Mouse (Mus musculus) C2C12 (cell line): ENCODE results near the gene Tmem114. TPM values are rescaled to one million over a fixed set of nuclear protein-coding genes. Genes with fewer than 3 reads are reported as not detected.

Experiments
- H3K27me3 ChIP-seq: one replicate; pipeline ENCODE4 v1.6.1; 2011; ENCODE audit not compliant: control insufficient read depth, insufficient read depth, insufficient read length
- H3K36me3 ChIP-seq: one replicate; pipeline ENCODE4 v1.6.1; 2011; ENCODE audit not compliant: control insufficient read depth, insufficient read depth
- H3K4me3 ChIP-seq: one replicate; pipeline ENCODE4 v1.5.1; 2011; ENCODE audit warnings: mild to moderate bottlenecking, control low read depth; ENCODE audit not compliant: poor library complexity, insufficient read depth, severe bottlenecking
- H3K79me2 ChIP-seq: one replicate; pipeline ENCODE4 v1.6.1; 2011; ENCODE audit not compliant: control insufficient read depth, insufficient read depth
- H3K79me3 ChIP-seq: one replicate; pipeline ENCODE4 v1.6.1; 2011; ENCODE audit warnings: low read depth, control low read depth
- H3ac ChIP-seq: one replicate; pipeline ENCODE3; 2011; ENCODE audit warnings: low read depth; ENCODE audit not compliant: control insufficient read depth, insufficient read length
- CEBPB ChIP-seq: IDR thresholded peaks from one replicate; pipeline ENCODE4 v1.6.1; 2011; ENCODE audit warnings: low read depth, mild to moderate bottlenecking, control low read depth, moderate library complexity
- CTCF ChIP-seq: IDR thresholded peaks from one replicate; pipeline ENCODE4 v1.5.1; 2011; ENCODE audit not compliant: control insufficient read depth, insufficient read depth, insufficient read length
- FOSL1 ChIP-seq: IDR thresholded peaks from one replicate; pipeline ENCODE4 v1.8.0; 2011; ENCODE audit warnings: mild to moderate bottlenecking, low read length; ENCODE audit not compliant: poor library complexity, insufficient read depth, severe bottlenecking
- MAX ChIP-seq: IDR thresholded peaks from one replicate; pipeline ENCODE4 v1.6.1; 2011; ENCODE audit warnings: mild to moderate bottlenecking, control low read depth
- MYOD1 ChIP-seq: IDR thresholded peaks from one replicate; pipeline ENCODE4 v1.6.1; 2011; ENCODE audit warnings: low read depth; ENCODE audit not compliant: control insufficient read depth, insufficient read length
- MYOG ChIP-seq: IDR thresholded peaks from one replicate; pipeline ENCODE4 v1.6.1; 2011; ENCODE audit not compliant: control insufficient read depth, insufficient read length; ENCODE audit errors: extremely low read depth
- USF1 ChIP-seq: IDR thresholded peaks from one replicate; pipeline ENCODE4 v1.6.1; 2011; ENCODE audit warnings: low read depth, mild to moderate bottlenecking, control low read depth, moderate library complexity
- polyA plus RNA-seq: library from polyadenylated mRNA; unstranded; fragments of >200 nt; fragmentation: generic; extraction: Trizol; gene quantifications from one replicate; pipeline ENCODE4 v1.2.1, GENCODE M21; 2012; ENCODE audit warnings: missing spikeins

The Tmem114 gene
- polyA plus RNA-seq, 1 experiment: not detected

DNA sequence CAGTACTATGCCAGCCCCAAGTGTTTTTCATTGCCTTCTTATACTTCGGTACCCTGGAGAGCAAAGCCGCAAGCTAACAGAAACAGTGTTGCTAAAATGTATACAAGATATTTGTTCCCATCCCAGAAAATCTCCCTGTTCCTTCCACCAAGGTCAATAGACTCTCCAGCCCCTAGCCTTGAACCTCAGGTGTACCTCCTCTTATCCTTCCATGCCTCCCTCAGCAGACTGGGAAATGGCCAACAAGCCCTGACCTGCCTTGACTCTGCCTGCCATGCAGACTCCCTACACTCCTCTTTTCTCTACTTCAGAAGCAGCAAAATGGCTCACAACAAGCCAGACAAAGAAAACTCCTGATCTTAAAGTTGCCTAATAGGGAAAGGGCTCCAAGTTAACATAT, 28.4 kb upstream of the Tmem114 start:
- TF ChIP-seq MYOD1 (no peak), MYOG (no peak), CEBPB (no peak), MAX (no peak), CTCF (no peak), FOSL1 (no peak)
- Histone ChIP-seq H3K79me3 (no peaks in the 10 kb centered on the region), H3K36me3 (no peaks in the 10 kb centered on the region), H3K79me2 (no peaks in the 10 kb centered on the region), H3K27me3 (peaks cover 61% of the 10 kb centered on the region), H3ac (no peak overlapping the region), H3K4me3 (no peak overlapping the region)

- no peaks in the 10 kb centered on the region for H3K36me3 ChIP-seq
- no peak overlapping the region for H3K4me3 ChIP-seq
- H3ac ChIP-seq: no peak overlapping the region
- no peaks in the 10 kb centered on the region for H3K79me2 ChIP-seq
- no peaks in the 10 kb centered on the region for H3K79me3 ChIP-seq
- TF ChIP-seq FOSL1 (no peak), MYOD1 (no peak), CTCF (no peak), USF1 (no peak), MYOG (no peak), MAX (no peak), CEBPB (no peak)
- peaks cover 39% of the 10 kb centered on the region for H3K27me3 ChIP-seq
These were observed 21.3 kb upstream of the Tmem114 start for GRCm38 (mm10) chr16:8446256-8446655.

DNA sequence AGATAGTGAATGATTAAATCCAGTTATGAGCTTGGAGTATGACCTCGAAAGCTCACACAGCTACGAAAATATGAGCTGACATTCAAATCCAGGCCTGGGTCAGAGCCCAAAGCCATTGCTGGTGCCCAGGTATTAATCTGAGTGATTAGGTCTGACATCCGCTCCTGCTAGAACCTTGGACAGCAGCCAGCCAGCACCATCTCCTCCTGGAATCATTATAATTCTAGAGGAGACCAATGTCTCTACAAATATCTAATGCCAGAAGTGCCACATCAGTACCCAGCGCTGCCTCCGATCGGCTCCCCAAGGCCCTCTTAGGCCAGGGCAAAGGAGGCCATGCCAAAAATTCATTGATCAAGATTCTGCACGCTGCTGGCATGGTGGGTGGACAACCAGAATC, 20.0 kb upstream of the Tmem114 start:
- no peaks in the 10 kb centered on the region for H3K79me3 ChIP-seq
- H3K27me3 ChIP-seq: peaks cover 31% of the 10 kb centered on the region
- no peak for TF ChIP-seq MYOG
- no peak for TF ChIP-seq MAX
- no peak for TF ChIP-seq MYOD1
- TF ChIP-seq USF1: no peak
- no peak for TF ChIP-seq CEBPB
- no peak for TF ChIP-seq FOSL1
- TF ChIP-seq CTCF: no peak
- no peak overlapping the region for H3K4me3 ChIP-seq
- H3ac ChIP-seq: no peak overlapping the region
- H3K36me3 ChIP-seq: no peaks in the 10 kb centered on the region
- no peaks in the 10 kb centered on the region for H3K79me2 ChIP-seq

GRCm38 (mm10) chr16:8432616-8433015, 7.7 kb upstream of the Tmem114 start:
- Histone ChIP-seq H3K27me3 (peaks cover under 1% of the 10 kb centered on the region), H3K79me2 (no peaks in the 10 kb centered on the region), H3K4me3 (no peak overlapping the region), H3ac (no peak overlapping the region), H3K36me3 (no peaks in the 10 kb centered on the region), H3K79me3 (no peaks in the 10 kb centered on the region)
- no peak for TF ChIP-seq FOSL1

GRCm38 (mm10) chr16:8429531-8429930, 4.6 kb upstream of the Tmem114 start:
- H3K27me3 ChIP-seq: peaks cover 22% of the 10 kb centered on the region
- no peak for TF ChIP-seq MAX
- no peak for TF ChIP-seq CTCF
- no peak for TF ChIP-seq USF1
- no peak for TF ChIP-seq MYOD1
- no peak for TF ChIP-seq CEBPB
- TF ChIP-seq MYOG: no peak
- no peak for TF ChIP-seq FOSL1
- H3K79me2 ChIP-seq: no peaks in the 10 kb centered on the region
- no peak overlapping the region for H3K4me3 ChIP-seq
- H3K79me3 ChIP-seq: no peaks in the 10 kb centered on the region
- H3K36me3 ChIP-seq: no peaks in the 10 kb centered on the region
- H3ac ChIP-seq: no peak overlapping the region

GRCm38 (mm10) chr16:8425736-8426135, 800 bp upstream of the Tmem114 start:
- peaks cover 53% of the 10 kb centered on the region for H3K27me3 ChIP-seq
- H3ac ChIP-seq: no peak overlapping the region

More at GRCm38 (mm10) chr16:8425736-8426135, 800 bp upstream of the Tmem114 start:
- no peaks in the 10 kb centered on the region for H3K79me3 ChIP-seq
- no peak for TF ChIP-seq FOSL1
- no peak for TF ChIP-seq CTCF
- no peak for TF ChIP-seq CEBPB
- TF ChIP-seq MYOG: no peak
- no peak for TF ChIP-seq MYOD1
- TF ChIP-seq USF1: no peak
- TF ChIP-seq MAX: no peak
- no peaks in the 10 kb centered on the region for H3K36me3 ChIP-seq
- H3K4me3 ChIP-seq: no peak overlapping the region
- H3K79me2 ChIP-seq: no peaks in the 10 kb centered on the region
